Mouse (Mus musculus): ENCODE measurements around the gene Mup18.
"Not testable (repeated sequence)": the region's sequence is repeated elsewhere in the genome, so short reads cannot be mapped to it uniquely, and the experiment has no call there.

The Mup18 gene

DNA sequence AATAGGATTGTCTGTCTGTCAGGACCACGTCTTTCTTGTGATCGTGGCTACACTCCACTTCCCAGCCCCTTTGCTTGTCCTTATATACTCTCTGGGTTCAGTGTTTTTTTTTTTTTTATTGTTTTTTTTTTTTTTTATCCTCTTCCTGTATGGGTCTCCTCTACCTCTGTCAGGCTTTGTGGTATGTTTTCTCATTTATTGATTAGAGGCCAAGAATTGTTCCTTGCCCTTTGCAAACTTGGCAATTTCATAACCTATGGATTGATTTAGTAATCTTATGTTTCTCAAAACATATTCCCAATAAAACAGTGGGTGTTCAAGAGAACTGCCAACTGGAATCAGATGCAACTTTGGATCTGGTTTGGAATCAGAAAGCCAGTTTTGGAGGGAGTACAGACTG lies at the start of gene Mup18:
TSS of gene Mup18 (minus strand) at position 101 of the 400 bp plus-strand sequence.
- not testable (repeated sequence) for DNase-seq (ENCODE audit: extremely low read depth, insufficient read length, low spot score)

GRCm38 (mm10) chr4:61714296-61714695 lies 40.4 kb upstream of the Mup18 start:
- not testable (repeated sequence) for DNase-seq (ENCODE audit: extremely low read depth, insufficient read length, low spot score)

All from 3134 (cell line).